In genomic region chr19:5940173-5940572, GRCm38 (mm10) we compare ENCODE assay signal across 7 mouse cellular contexts. TPM values are rescaled to one million over a fixed set of nuclear protein-coding genes. Genes with fewer than 3 reads are reported as not detected.
DNase-seq lines count a peak whose midpoint lies in the region; ATAC-seq and TF ChIP-seq lines count a peak whose summit lies in the region.

No protein-coding gene starts in this region.

- ATAC-seq in heart, embryonic 14.5 days (ENCODE audit: insufficient number of reproducible peaks, insufficient read depth, low FRiP score, low read depth): peak; percentile 37; the same call in 1 of the 2 replicates
- ATAC-seq in limb, embryonic 14.5 days (ENCODE audit: low FRiP score, low read depth): peak; percentile 76
- no peak; the same call in 1 of the 2 replicates for ATAC-seq in frontal cortex, adult (ENCODE audit: low TSS enrichment)

- H3K4me2 ChIP-seq in heart, embryonic 14.5 days (ENCODE audit: low read length): no peak overlapping the region
- H3K4me2 ChIP-seq in limb, embryonic 14.5 days (replicated peaks; ENCODE audit: low read depth, low read length, severe bottlenecking): no peak overlapping the region

- no peak for TF ChIP-seq POLR2A in limb, embryonic 14.5 days (IDR thresholded peaks at IDR 0.05; ENCODE audit: borderline replicate concordance, extremely low read depth, insufficient read depth, insufficient read length)

- peak; percentile 47 for DNase-seq in right cerebral cortex, postnatal 4 days
- DNase-seq in right cerebral cortex, adult 18-20 months: no peak
- DNase-seq in cerebellum, adult 9-11 months: peak; percentile 93
- DNase-seq in limb, embryonic 14.5 days (ENCODE audit: low spot score): peak; percentile 86
- peak; percentile 73 for DNase-seq in urinary bladder, postnatal 25 days (ENCODE audit: low spot score)

- no peaks in the 10 kb centered on the region for H3K27me3 ChIP-seq in heart, embryonic 14.5 days (ENCODE audit: control insufficient read depth, insufficient read depth, low read length)
- no peaks in the 10 kb centered on the region for H3K27me3 ChIP-seq in limb, embryonic 14.5 days (ENCODE audit: control insufficient read depth, insufficient read depth, low read length)

- 46% methylated on average over 4 of the region's 4 CpGs for WGBS in heart, embryonic 14.5 days
- WGBS in limb, embryonic 14.5 days: 51% methylated on average over 4 of the region's 4 CpGs

- peaks cover 48 to 61% of the 10 kb centered on the region in 2 experiments for H3K4me1 ChIP-seq in heart, embryonic 14.5 days (ENCODE audit: control insufficient read depth in 2 of 2, insufficient read depth in 2 of 2, low read length in 2 of 2)
- H3K4me1 ChIP-seq in limb, embryonic 14.5 days (ENCODE audit: control insufficient read depth, insufficient read depth, low read length): peaks cover 6% of the 10 kb centered on the region; the same call in 1 of the 2 replicates

- H3K27ac ChIP-seq in heart, embryonic 14.5 days (replicated peaks in 1 of 2; ENCODE audit: control insufficient read depth in 1 of 2, insufficient read depth in 1 of 2, low read depth in 2 of 2, low read length in 2 of 2): peak overlapping the region; percentile 14 to 74; a peak in 3 of 4 replicates
- peak overlapping the region; percentile 56 for H3K27ac ChIP-seq in limb, embryonic 14.5 days (replicated peaks; ENCODE audit: low read depth, low read length)

- no peaks in the 10 kb centered on the region for H3K9me3 ChIP-seq in heart, embryonic 14.5 days (ENCODE audit: control insufficient read depth, low read length)
- H3K9me3 ChIP-seq in limb, embryonic 14.5 days (ENCODE audit: control insufficient read depth, low read length): no peaks in the 10 kb centered on the region

- H3K9ac ChIP-seq in heart, embryonic 14.5 days (ENCODE audit: low read length): no peak overlapping the region
- no peak overlapping the region for H3K9ac ChIP-seq in limb, embryonic 14.5 days (ENCODE audit: low read depth, low read length, severe bottlenecking)

- peaks cover 43% of the 10 kb centered on the region for H3K36me3 ChIP-seq in heart, embryonic 14.5 days (ENCODE audit: control insufficient read depth, insufficient read depth, low read length)
- H3K36me3 ChIP-seq in limb, embryonic 14.5 days (ENCODE audit: control insufficient read depth, insufficient read depth, low read length): peaks cover 44% of the 10 kb centered on the region

- H3K4me3 ChIP-seq in heart, embryonic 14.5 days (ENCODE audit: control insufficient read depth in 1 of 2, insufficient read depth in 1 of 2, low read depth in 1 of 2, low read length in 2 of 2): no peak overlapping the region
- H3K4me3 ChIP-seq in limb, embryonic 14.5 days (replicated peaks; ENCODE audit: low read length): no peak overlapping the region

RNA-seq across cellular contexts. Expression of gene Cdc42ep2, which starts 15.6 kb away (rescaled TPM):
- 9.1 and 9.7 TPM in 2 replicates for polyA plus RNA-seq in heart, embryonic 14.5 days (2014; fragmentation: Nextera tagmentation; extraction: Ambion mirVana)
- 9.7 and 10.0 TPM in 2 replicates for polyA plus RNA-seq in limb, embryonic 14.5 days (2012; rRNA removed)
- 6.5 and 8.0 TPM in 2 replicates for polyA plus RNA-seq in limb, embryonic 14.5 days (2014; fragmentation: Nextera tagmentation; extraction: Ambion mirVana)

RNA-seq across cellular contexts. Expression of gene Pola2, which starts 23.8 kb away (rescaled TPM):
- polyA plus RNA-seq in heart, embryonic 14.5 days (2014; fragmentation: Nextera tagmentation; extraction: Ambion mirVana): 42.7 and 45.1 TPM in 2 replicates
- polyA plus RNA-seq in limb, embryonic 14.5 days (2012; rRNA removed): 87.9 and 109 TPM in 2 replicates
- polyA plus RNA-seq in limb, embryonic 14.5 days (2014; fragmentation: Nextera tagmentation; extraction: Ambion mirVana): 65.8 and 66.3 TPM in 2 replicates

RNA-seq across cellular contexts. Expression of gene Dpf2, which starts 27.4 kb away (rescaled TPM):
- polyA plus RNA-seq in heart, embryonic 14.5 days (2014; fragmentation: Nextera tagmentation; extraction: Ambion mirVana): 85.8 and 86.9 TPM in 2 replicates
- polyA plus RNA-seq in limb, embryonic 14.5 days (2012; rRNA removed): 179 and 199 TPM in 2 replicates
- 143 and 147 TPM in 2 replicates for polyA plus RNA-seq in limb, embryonic 14.5 days (2014; fragmentation: Nextera tagmentation; extraction: Ambion mirVana)

RNA-seq across cellular contexts. Expression of gene Slc22a20, which starts 45.8 kb away (rescaled TPM):
- polyA plus RNA-seq in heart, embryonic 14.5 days (2014; fragmentation: Nextera tagmentation; extraction: Ambion mirVana): not detected in 2 replicates
- polyA plus RNA-seq in limb, embryonic 14.5 days (2012; rRNA removed): not detected in 2 replicates
- polyA plus RNA-seq in limb, embryonic 14.5 days (2014; fragmentation: Nextera tagmentation; extraction: Ambion mirVana): not detected in 2 replicates

RNA-seq across cellular contexts. Expression of gene Tigd3, which starts 46.2 kb away (rescaled TPM):
- 1.1 and 1.8 TPM in 2 replicates for polyA plus RNA-seq in heart, embryonic 14.5 days (2014; fragmentation: Nextera tagmentation; extraction: Ambion mirVana)
- polyA plus RNA-seq in limb, embryonic 14.5 days (2012; rRNA removed): 4.8 TPM in 2 replicates
- polyA plus RNA-seq in limb, embryonic 14.5 days (2014; fragmentation: Nextera tagmentation; extraction: Ambion mirVana): 1.7 and 2.0 TPM in 2 replicates
